Mouse (Mus musculus) bone marrow macrophage, adult 2 months (primary cell): ENCODE results near the gene Slc37a3.

Experiments used
- CTCF ChIP-seq: IDR thresholded peaks from 2 replicates; pipeline ENCODE4 v1.5.1; 2012; ENCODE audit warnings: low read depth, mild to moderate bottlenecking, low read length, moderate library complexity
- POLR2A ChIP-seq: IDR thresholded peaks from 2 replicates; pipeline ENCODE4 v1.6.1; 2012; ENCODE audit warnings: mild to moderate bottlenecking, low read depth, low read length, borderline replicate concordance

DNA sequence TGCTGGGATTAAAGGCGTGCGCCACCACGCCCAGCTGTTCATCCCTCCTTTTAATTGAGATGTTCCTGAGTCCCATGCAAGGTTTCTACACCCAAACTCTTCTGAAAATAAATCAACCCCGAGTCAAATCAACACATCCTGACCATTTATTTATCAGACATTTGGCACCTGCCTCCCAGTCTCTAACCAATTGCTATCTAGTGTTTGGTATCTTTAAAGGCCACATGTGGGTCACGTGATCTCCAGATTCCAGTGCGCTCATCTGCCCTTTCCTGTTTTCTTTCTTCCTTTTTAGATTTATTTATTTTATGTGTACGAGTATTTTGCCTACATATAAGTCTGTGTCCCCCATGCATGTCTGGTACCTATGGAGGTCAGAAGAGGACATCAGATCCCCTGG is 46.2 kb upstream of the Slc37a3 start:
- TF ChIP-seq POLR2A (no peak), CTCF (no peak)
